Mouse (Mus musculus) liver, embryonic 14.5 days (tissue): ENCODE measurements around the gene Pafah1b1.
A peak's percentile ranks its signal among the peaks of the same experiment; 100 is the strongest.

Experiments used
- CTCF ChIP-seq: IDR thresholded peaks from 2 replicates; pipeline ENCODE4 v1.5.1; 2016; ENCODE audit warnings: antibody characterized with exemption, low read depth, control low read depth
- EP300 ChIP-seq: IDR thresholded peaks from 2 replicates; pipeline ENCODE4 v1.6.1; 2016; ENCODE audit warnings: antibody characterized with exemption, low read depth

- TF ChIP-seq CTCF (peak; percentile 49), EP300 (no peak)
Observed at GRCm38 (mm10) chr11:74637971-74638790, 86.3 kb downstream of the Pafah1b1 start.
